Mouse (Mus musculus): ENCODE measurements at regions not wholly inside any gene's neighbourhood (a gene's known extent, or its start where the extent isn't known, plus 50 kb on each side); places are given as distances from the start of the nearest gene placed in this dataset.

DNA sequence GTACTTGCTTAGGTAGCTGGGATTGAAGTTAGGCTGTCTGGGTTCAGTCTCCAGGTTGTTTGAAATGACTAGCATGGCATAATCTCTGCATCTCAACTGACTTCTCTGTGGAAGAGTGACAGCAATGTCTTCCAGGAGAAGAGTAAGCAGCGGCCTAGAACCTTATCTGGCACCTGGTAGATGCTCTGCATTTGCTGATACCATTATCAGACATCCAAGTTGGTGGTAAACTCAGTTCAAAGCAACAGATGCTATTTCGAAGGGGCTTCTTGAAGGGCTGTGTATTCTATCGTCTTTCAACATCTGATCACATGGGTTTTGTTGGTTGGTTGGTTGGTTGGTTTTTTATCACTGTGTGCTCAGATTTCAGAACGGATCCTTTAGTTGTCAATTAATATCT is 424.7 kb upstream of the Adgrl2 start:
- no peak for DNase-seq (ENCODE audit: low spot score)

DNA sequence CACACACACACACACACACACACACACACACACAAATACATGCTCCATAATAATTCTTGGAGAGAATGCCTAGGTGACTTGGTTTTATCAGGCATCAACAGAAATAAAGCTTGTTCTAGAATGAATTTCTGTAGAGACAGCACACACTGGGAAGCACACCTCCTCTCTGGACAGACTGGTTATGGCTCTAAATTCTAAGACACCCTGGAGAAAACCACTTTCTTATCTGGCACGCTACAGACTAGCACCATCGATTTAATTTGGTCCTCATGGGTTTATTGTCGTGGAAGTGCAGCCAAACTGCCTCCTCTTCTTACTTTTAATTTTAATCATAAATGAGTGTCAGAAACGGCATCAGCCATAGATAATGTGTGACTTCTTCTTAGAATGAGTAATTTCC is 422.8 kb upstream of the Adgrl2 start:
- DNase-seq (ENCODE audit: low spot score), result no peak

DNA sequence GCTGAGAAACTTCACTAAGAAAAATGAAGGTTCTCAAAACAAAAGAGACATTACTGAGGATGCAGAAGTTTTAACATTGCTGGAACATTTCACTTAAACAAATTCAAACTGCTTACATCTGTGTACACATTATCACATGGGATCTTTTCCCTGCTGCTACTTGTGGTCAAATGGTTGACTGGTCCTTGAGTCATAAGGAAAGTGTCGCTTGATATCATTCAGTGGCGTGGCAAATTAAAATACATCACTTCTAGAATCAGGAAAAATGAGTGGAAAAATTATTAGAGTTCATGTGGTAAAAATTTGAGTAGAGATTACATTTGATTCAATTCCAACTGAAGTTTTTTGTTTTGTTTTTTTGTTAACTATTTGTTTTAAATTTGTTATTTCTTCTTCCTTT is 420.2 kb upstream of the Adgrl2 start:
- no peak for DNase-seq (ENCODE audit: low spot score)

DNA sequence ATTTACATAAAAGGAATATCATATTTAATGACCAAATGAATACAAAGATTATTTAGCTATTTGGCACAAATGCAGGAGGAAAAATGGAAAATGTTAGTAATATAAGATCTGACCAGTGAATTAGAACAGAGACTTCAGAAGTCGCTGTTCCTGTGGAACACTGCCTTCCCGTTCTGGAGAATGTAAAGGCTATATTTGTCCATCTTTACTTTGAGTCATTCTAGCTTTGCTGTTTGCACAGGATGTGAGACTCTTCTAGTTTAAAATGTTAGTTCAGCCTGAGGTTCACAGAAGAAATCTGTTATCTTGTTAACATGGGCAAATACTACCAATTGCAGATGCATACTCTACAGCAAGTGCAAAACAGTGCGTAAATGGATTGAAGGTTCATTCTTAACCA is 418.5 kb upstream of the Adgrl2 start:
- no peak for DNase-seq (ENCODE audit: low spot score)

DNA sequence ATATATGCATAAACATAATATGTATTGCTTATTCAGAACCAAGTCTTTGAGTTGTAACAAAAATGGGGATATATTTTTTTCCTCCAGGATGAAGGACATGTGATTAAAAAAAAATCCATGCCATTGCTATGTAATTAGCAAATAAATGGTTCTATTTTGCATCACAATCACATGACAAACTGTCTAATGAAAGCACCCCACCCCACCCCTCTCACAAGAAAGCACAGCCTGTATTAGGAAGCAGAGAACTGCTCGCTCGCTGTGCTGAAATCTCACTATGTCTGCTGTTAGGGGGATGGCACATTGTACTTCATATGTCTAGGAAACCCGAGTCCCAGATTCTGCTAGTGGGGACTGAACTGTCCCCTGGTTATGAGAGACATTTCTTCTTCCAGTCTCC is 415.5 kb upstream of the Adgrl2 start:
- DNase-seq (ENCODE audit: low spot score), result no peak

DNA sequence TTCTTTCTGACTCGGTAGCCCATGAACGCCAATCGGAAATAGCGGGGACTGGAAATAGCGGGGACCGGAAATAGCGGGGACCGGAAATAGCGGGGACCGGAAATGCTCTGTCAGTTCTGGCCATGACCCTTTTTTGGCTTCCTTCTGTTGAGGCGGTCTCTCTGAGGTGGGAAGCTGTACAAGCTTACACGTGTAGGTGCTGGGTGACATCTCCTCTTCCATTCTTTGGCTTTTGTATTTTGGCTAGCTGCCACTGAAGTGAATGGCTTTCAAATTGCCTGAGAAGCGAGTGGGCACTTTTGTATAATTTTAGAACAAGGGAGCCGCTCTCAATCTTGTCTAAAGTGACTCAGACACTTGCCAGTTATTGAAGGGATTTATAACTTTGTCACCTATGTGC is 414.3 kb upstream of the Adgrl2 start:
- DNase-seq (ENCODE audit: low spot score), result no peak

DNA sequence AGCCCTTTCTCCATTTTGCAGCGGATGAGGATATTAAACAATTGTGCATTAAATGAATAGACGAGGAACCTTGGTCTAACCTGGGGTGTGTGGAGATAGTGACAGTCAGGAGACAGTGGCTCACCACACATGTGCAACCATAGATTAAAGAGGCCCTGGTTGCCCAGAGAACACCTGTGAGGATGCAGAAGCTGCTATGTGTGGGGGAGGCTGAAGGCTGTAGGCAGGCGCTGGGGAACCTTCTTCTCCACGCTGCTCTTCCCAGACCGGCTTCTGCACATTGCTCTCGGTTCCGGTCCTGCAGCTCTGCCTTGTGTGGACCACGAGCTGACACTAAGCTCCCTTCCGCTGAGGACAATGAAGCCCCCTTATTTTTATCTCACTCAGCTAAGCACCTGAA is 412.1 kb upstream of the Adgrl2 start:
- DNase-seq (ENCODE audit: low spot score), result no peak

DNA sequence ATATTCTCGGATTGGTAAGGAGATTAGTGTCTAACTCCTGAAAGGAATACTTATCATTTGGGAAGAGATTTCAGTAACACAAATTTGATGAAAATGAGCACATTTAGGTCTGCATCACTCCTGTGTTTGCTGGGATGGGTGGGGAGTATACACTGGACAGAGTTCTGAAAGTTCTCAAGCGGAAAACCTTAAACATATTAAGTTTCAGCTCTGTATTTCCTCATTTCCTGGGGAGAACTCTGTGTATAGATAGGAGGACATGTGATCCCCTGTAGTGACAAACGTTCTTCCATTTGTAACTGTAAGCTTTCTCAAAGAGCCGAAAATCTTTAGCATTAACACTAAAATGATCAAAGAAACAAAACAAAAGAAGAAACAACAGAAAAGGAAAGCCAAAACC is 404.7 kb upstream of the Adgrl2 start:
- no peak for DNase-seq (ENCODE audit: low spot score)

DNA sequence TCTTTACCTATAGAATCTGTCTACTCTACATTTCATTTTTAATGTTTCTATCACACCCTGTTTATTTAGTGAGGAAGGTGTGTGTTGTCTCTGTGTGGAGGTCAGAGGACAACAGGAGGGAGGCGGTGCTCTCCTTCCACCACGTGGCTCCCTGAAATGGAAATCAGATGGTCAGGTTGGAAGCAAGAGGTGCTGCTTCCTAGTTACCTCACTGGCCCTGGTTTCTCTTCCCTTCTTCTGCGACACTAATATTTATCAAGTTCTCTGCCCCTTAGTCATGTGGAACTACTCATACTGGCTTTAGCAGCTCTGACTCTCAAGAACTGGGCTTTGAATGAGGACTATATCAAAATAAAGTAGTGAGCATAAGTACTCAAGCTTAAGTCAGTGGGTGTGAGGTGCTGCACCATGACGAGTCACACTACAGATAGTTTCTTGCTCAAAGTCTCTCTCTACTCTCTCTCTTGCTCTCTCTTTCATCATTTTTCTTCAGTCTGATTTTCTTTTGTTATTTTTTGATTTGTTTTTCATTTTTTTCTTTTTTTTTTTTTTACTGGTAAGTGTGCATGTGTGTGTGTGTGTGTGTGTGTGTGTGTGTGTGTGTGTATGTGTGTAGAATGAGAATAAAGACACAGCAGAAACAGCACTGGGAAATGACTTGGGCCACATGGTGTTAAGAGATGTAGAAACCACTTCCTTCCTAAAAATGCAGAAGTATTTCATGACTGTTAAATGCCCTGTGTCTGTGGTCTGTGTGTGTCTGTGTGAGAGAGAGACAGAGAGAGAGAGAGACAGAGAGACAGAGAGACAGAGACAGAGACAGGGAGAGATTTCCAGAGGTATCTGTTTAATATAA is 403.2 kb upstream of the Adgrl2 start:
- no peak for DNase-seq (ENCODE audit: low spot score)

DNA sequence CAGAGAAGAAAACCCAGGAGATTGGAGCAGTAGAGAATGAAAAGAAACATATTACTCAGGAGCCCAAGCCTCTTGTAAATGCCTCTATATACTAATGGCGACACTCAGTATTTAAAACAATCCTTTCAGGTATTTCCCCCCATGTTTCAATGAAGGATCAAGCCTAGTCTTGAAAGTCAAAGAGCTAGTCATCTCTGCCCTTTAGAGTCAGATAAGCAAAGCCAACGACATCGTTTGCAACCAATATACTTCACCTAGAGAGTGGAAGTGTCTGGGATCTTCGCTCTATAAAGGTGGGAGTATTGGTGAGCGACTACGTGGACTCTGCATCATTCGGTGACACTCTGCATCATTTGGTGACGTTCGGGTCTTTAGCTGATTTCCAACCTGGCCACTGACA is 401.8 kb upstream of the Adgrl2 start:
- DNase-seq (ENCODE audit: low spot score), result no peak

DNA sequence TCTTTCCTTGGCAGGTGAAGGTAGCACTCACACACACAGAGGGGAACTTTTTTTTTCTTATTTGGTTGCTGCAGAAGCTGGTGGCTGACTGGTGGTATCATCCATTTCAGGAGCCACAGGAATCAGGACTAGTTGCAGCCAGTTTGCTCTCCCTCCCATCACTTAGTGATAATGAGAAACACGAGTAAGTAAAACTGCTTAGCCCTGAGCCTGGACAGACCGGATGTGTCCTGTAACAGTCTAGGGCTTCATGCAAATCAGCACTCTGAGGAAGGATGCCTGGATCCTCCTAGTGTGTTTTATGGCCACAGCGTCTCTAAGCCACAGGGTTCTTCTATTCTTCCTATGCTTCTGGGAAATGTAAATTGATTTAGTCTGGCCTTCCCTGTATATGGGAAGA is 397.2 kb upstream of the Adgrl2 start:
- DNase-seq (ENCODE audit: low spot score), result no peak

DNA sequence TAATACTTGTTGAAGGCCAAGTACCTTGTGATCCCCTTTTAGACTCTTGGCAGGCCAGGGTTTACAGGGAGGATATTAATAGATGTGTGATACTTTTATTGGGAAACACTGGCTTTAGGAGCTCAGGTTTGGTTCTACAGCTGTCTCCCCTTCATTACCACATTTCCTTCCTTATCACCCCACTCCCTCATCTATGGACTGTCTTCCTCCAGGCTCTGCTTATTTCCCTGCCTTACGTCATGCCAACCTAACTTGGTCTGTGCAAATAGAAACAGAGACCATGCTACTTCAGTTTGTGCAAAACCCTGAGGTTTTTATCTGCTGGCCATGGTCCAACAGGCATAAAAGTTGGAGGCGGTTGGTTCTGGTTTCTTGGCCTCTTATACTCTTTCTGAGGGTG is 395.7 kb upstream of the Adgrl2 start:
- no peak for DNase-seq (ENCODE audit: low spot score)

DNA sequence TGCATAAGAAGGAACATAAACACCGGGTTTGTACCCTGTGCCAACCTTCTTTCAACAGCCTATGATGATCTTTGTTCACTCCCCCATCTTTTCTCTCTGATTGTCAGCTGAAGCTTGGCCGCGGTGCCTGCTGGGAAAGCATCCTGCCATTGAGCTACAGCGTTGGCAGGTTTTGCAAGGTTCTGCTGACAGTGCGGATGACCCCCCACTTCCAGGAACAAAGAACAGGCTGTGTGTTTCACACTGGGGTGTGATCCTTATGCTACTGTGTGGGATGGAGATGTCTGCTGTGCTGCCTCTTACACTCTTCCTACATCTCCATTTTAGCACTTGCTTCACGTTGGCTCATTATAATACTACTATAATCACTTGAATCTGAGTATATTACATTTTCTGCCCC is 395.0 kb upstream of the Adgrl2 start:
- DNase-seq (ENCODE audit: low spot score), result no peak

DNA sequence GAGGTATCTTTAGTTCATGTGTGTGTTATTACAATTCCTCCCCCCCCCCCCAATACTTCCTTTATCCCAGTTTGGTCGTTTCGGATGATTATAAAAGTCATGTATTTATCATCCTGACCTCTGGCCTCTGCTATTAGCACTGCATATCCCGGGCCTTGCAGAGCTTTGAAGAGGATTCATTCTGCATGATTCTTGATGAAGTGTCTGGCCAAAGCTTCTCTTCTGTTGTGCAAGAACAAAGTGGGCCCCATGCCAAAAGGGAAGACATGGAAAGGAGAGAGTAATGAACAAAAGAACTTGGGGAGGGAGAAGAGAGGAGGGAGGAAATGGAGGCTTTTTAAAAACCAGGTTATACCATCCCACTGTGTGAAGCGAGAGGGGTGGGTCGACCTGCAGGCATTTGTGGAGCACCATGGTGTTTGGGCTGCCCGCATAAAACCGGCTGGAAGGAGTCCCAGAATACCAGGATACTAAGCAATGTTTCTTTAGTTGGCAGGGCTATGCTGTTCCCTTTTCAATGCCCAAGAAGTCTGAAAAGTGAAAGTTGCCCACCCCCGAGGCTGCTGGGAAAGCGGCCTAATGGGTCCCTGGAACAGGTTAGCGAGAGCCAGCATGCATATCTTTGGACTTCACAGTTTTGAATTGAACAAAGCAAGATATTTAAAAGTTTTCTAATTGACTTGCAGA is 391.3 kb upstream of the Adgrl2 start:
- DNase-seq (ENCODE audit: low spot score), result no peak

DNA sequence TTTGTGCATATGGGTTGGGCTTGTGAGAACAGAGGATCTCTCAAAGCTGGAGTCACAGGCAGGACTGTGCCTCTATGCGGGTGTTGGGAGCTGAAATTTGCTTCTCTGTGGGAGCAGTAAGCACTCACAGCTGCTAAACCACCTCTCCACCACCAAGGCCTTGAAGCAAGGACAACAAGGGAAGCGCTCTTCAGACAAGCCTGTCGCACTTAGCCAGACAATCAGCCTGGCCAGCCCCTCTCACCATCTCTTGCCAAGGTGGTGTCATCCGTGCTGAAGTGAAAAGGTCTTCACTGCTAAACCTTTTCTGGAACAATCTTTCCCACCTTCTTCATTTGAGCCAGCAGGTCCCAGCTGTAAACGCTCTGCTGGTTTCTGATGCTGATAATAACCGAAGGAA is 390.7 kb upstream of the Adgrl2 start:
- DNase-seq (ENCODE audit: low spot score), result no peak

DNA sequence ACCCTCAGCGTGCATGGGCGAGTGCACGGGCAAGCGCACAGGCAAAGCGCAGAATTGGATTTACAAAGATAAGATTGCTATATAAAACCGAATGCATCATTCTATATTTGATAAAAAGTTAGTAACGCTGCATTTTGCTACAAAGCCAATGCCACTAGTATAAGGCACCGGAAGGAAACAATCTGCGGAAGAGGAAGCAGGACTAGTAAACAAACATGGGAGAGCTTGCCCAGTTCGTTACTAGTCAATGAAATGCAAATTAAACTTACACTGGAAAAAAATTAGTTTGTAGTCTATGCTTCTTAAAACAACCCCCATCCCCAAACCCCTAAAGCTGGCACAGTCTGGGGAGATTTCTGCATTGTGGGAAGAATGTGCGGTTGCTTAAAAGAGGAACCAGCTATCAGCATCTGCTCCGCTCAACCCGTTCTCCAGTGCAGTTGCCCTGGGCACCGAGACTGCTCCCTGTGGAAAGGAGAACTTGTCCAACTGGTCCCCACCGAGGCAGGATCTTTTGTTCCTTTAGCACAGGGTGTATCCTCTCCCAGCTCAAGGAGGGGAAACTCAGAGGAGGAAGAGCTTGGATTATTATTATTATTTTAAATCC is 389.6 kb upstream of the Adgrl2 start:
- DNase-seq (ENCODE audit: low spot score), result no peak

DNA sequence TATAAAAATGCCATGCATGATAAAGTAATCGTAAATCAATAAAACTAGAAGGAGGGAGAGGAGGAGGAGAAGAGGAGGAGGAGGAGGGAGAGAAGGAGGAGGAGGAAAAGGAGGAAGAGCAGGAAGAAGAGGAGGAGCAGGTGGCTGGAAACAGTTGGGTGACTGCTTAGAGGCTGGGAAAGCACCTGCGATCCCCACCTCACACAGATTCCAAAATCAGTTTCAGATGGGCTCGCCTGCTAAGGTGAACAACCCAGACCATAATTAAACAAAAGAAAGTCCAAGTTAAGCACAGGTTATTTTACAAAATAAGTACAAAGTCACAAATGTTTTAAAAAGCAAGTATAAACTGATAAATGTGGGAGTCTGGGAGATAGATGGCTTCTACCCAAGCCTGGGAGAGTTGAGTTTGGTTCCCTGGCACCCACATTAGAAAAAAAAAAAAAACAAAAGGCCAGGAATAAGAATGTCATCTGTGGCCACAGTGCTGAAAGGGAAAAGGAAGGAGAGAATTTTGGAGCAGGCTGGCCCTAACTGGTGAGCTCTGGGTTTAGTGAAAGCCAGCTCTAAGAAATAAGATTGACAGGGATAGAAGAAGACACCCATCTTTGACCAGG is 389.0 kb upstream of the Adgrl2 start:
- DNase-seq (ENCODE audit: low spot score), result no peak

DNA sequence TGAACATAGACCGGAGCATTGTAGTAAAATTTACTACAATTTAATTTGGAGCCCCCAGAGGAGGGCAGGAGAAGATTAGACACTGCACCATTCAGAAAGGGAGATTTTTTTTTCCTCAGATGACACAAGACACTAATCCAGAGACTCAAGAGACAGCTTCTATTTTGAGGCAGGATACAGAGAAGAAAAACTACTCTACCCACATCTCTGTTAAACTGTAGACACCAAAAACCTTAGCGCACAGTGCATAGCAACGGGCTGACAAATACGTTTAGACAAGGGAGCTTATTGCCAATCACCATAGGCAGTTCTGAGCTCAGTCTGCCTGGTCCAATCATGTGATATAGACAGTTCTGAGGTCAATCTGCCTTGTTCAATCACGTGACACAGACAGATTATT is 381.1 kb upstream of the Adgrl2 start:
- no peak for DNase-seq (ENCODE audit: low spot score)

DNA sequence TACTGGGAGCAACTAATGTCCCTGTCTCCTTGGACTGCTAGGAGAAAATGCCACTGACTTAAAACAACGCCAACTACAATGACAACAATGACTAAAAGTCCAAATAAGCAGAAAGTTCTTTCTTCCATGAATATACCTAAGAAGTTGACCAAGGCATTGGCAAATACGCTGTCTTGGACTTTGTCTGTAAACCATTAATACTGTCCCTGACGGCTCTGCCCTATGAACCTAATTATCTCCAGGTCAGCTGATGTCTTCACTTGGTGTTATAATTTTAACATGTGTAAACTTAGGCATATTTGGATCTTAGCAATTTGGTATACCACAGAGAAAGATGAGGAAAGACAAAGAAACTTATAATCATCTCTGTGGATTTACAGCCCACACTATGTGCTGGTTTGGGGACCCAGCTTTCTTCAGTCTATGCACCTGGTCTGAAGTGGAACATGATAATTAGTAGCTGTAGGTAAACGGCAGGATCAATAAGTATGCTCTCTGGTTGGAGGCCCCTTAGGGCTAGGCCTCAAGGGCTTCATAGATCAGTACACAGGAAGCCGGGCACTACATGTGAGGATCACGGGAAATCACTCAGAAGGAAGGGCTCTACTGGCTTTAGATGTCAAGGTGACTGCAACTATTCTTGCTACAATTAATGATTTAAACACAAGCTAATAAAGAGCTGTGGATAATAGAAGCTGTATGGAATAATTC is 380.3 kb upstream of the Adgrl2 start:
- DNase-seq (ENCODE audit: low spot score), result no peak

DNA sequence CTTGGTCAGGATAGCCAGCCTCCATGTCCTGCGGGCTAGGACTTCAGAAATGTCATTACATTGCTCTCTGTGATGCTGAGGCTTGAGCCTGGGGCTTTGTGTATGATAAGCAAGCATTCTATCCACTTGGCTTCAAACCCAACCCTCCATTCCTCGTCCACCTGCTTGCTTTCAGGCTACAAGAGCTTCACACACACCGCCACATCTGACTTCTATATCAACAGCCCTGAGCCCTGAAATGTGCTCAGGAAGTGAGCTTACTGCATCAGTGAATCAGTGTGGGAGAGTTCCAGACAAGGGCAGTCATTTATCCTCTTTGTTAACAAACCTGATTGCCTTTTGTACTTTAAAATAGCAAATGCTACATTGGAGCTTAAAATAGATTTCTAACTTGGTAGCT is 377.5 kb upstream of the Adgrl2 start:
- no peak for DNase-seq (ENCODE audit: low spot score)

DNA sequence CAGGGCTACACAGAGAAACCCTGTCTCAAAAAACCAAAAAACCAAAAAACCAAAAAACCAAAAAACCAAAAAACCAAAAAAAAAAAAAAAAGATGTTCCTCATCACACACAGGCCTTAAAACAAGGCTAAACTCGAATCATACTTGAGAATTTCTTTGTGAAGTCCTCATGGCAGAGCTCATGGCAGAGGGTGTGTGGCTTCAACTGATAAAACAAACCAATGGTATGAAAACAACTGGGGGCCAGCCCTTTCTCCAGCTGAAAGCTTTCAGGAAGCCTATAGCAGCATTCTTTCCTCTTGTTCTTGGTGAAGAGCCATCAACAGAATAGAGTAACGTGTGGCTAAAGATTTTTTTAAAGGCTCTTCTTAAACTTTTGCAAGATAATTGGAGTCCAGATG is 369.8 kb upstream of the Adgrl2 start:
- no peak for DNase-seq (ENCODE audit: low spot score)

DNA sequence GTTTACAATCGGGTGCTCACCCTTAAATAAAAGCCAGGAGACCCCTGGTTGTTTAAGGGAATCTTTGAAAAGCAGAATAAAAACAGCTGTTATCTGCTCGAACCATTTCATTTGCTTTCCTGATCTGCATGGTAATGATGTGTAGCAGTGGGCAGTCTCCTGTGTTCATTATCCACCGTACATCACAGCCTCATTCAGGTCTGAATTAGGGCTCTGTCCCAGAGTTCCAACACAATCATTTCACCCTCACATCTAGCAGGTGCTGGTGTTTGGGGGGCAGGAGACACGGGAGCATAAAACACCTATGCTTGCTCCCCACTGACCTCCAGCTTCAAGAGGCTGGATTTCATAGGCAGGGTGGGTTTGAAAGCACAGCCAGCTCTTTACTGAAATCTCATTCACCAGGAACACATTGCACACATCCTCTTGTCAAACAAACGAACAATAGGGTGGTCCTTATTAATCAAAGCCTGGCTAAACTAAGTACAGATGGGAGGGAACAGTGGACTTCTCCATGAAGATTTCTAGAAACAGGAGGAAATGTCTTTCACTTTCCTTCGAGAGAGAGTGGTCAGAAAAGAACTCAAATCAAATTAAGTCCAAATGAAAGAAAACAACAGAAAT is 368.3 kb upstream of the Adgrl2 start:
- DNase-seq (ENCODE audit: low spot score), result no peak
